Mouse (Mus musculus) heart, postnatal 36 days (tissue): ENCODE data around the gene Tmc2. TPM values are rescaled to one million over a fixed set of nuclear protein-coding genes. Genes with fewer than 3 reads are reported as not detected.

Experiments
- DNase-seq, 2 experiments: peaks; one replicate each; pipeline ENCODE4 v3.0.0; 2021 to 2022
- intact Hi-C: fragments of 180-260 bp; cut with DNase I; formaldehyde crosslinking; loops from one replicate; pipeline ENCODE4 v1.15.1; 2025
- total RNA-seq, 2 experiments: library from RNA; stranded (reverse); gene quantifications; 2 replicates each; pipeline ENCODE4 v1.2.3; 2021

Gene Tmc2
- total RNA-seq, 2 experiments from 2014 or later = not detected

GRCm38 (mm10) chr2:130294218-130294935 is 99.4 kb downstream of the Tmc2 start:
- intact Hi-C loops = no loop called here
- DNase-seq = no peak

GRCm38 (mm10) chr2:130294936-130295277 is 99.9 kb downstream of the Tmc2 start, which contains the start of gene Ebf4:
TSS of gene Ebf4 (plus strand) at chr2:130295169.
- DNase-seq = peak in 1 of 2 experiments; percentile 61

GRCm38 (mm10) chr2:130295331-130296133 is 100.5 kb downstream of the Tmc2 start:
- intact Hi-C loops = loop anchor here (1.0 to 2.0 kb wide), 2 partner anchors 67 to 116 kb away; no protein-coding TSS in a partner anchor
- peak; percentile 45 to 63 for DNase-seq

More at GRCm38 (mm10) chr2:130294936-130295277, 99.9 kb downstream of the Tmc2 start, which contains the start of gene Ebf4:
- intact Hi-C loops = loop anchor here (1.0 kb wide), 1 partner anchor 116 kb away; no protein-coding TSS in a partner anchor

- no peak for DNase-seq
- intact Hi-C loops = loop anchor here (2.0 kb wide), 1 partner anchor 67 kb away; no protein-coding TSS in a partner anchor
These were observed 101.2 kb downstream of the Tmc2 start for GRCm38 (mm10) chr2:130296134-130296745.

GRCm38 (mm10) chr2:130297580-130297979 is 102.6 kb downstream of the Tmc2 start:
- intact Hi-C loops = loop anchor here (2.0 kb wide), 1 partner anchor 65 kb away; no protein-coding TSS in a partner anchor
- no peak for DNase-seq

GRCm38 (mm10) chr2:130303014-130303413 is 108.0 kb downstream of the Tmc2 start:
- intact Hi-C loops = no loop called here
- no peak for DNase-seq

Other genes starting within 250 kb of the Tmc2 start
- gene Tgm3, start 182.8 kb upstream of the Tmc2 start, total RNA-seq = under 1 TPM in 1 of 2 experiments, not detected in 1; 0.11 TPM
- gene Tgm6, start 82.8 kb upstream of the Tmc2 start, total RNA-seq = not detected
- gene Snrpb, start 15.8 kb upstream of the Tmc2 start, total RNA-seq = 100 to 1,000 TPM; 138 to 147 TPM
- 10 to 100 TPM; 31.6 to 36.7 TPM for gene Nop56, start 79.2 kb downstream of the Tmc2 start, total RNA-seq
- 100 to 1,000 TPM; 794 to 801 TPM for gene Idh3b, start 89.4 kb downstream of the Tmc2 start, total RNA-seq
- gene Ebf4, start 100.0 kb downstream of the Tmc2 start, total RNA-seq = under 1 TPM; 0.47 to 0.60 TPM
- gene Cpxm1, start 202.4 kb downstream of the Tmc2 start, total RNA-seq = 1 to 10 TPM; 3.4 to 4.7 TPM
- not detected for gene Gm28372, start 210.0 kb downstream of the Tmc2 start, total RNA-seq
- not detected for gene 1700020A23Rik, start 210.1 kb downstream of the Tmc2 start, total RNA-seq
- gene Tmem239, start 211.3 kb downstream of the Tmc2 start, total RNA-seq = not detected
- gene Vps16, start 229.1 kb downstream of the Tmc2 start, total RNA-seq = 10 to 100 TPM; 25.2 to 30.7 TPM
- gene Pced1a, start 229.5 kb downstream of the Tmc2 start, total RNA-seq = 1 to 10 TPM; 4.9 to 5.3 TPM